Mouse (Mus musculus) neural tube, embryonic 14.5 days (tissue): ENCODE results near the gene Elmsan1. TPM values are rescaled to one million over a fixed set of nuclear protein-coding genes. Genes with fewer than 3 reads are reported as not detected.

ENCODE experiments used
- ATAC-seq: fragments of 200-750 bp; cut with Nextera tagmentation; 2 replicates; pipeline ENCODE4 v1.8.0; 2017; ENCODE audit warnings: low read depth, mild to moderate bottlenecking, moderate TSS enrichment, moderate library complexity
- H3K27ac ChIP-seq: fragments of 300-500 bp; sonication (generic); 2 replicates; pipeline ENCODE4 v1.5.1; 2014; ENCODE audit warnings: low read depth, mild to moderate bottlenecking, control low read depth, low read length, moderate library complexity, mixed read lengths
- H3K27me3 ChIP-seq: fragments of 300-500 bp; sonication (generic); 2 replicates; pipeline ENCODE4 v1.6.1; 2014; ENCODE audit warnings: low read length; ENCODE audit not compliant: control insufficient read depth, insufficient read depth
- H3K36me3 ChIP-seq: fragments of 300-500 bp; sonication (generic); 2 replicates; pipeline ENCODE4 v1.6.1; 2014; ENCODE audit warnings: low read length, mixed read lengths; ENCODE audit not compliant: control insufficient read depth, insufficient read depth
- H3K4me1 ChIP-seq: fragments of 300-500 bp; sonication (generic); 2 replicates; pipeline ENCODE4 v1.6.1; 2014; ENCODE audit warnings: low read length; ENCODE audit not compliant: control insufficient read depth, insufficient read depth
- H3K4me2 ChIP-seq: fragments of 300-500 bp; sonication (generic); 2 replicates; pipeline ENCODE4 v1.6.1; 2014; ENCODE audit warnings: mild to moderate bottlenecking, low read depth, low read length, control low read depth
- H3K4me3 ChIP-seq: fragments of 300-500 bp; sonication (generic); 2 replicates; pipeline ENCODE4 v1.5.1; 2014; ENCODE audit warnings: low read depth, low read length, control low read depth, mixed read lengths
- H3K9ac ChIP-seq: fragments of 300-500 bp; sonication (generic); replicated peaks from 2 replicates; pipeline ENCODE4 v1.6.1; 2014; ENCODE audit warnings: low read depth, mild to moderate bottlenecking, control low read depth, low read length, mixed read lengths
- H3K9me3 ChIP-seq: fragments of 300-500 bp; sonication (generic); 2 replicates; pipeline ENCODE4 v1.6.1; 2016; ENCODE audit warnings: low read length; ENCODE audit not compliant: control insufficient read depth
- WGBS: fragments of 180-500 bp; shearing (Covaris S2); extraction: QIAGEN DNeasy Blood & Tissue Kit; methylation state at CpG from one replicate; pipeline ENCODE4 v1.1.7; 2014; 5-methylcytosine and 5-hydroxymethylcytosine counted together
- polyA plus RNA-seq: library from polyadenylated mRNA; unstranded; fragments of >200 nt; fragmentation: Nextera tagmentation; extraction: Ambion mirVana; gene quantifications from 2 replicates; pipeline ENCODE4 v1.2.1, GENCODE M21; 2014

The Elmsan1 gene
- polyA plus RNA-seq, 1 experiment from 2014 or later, result 4.5 TPM

DNA sequence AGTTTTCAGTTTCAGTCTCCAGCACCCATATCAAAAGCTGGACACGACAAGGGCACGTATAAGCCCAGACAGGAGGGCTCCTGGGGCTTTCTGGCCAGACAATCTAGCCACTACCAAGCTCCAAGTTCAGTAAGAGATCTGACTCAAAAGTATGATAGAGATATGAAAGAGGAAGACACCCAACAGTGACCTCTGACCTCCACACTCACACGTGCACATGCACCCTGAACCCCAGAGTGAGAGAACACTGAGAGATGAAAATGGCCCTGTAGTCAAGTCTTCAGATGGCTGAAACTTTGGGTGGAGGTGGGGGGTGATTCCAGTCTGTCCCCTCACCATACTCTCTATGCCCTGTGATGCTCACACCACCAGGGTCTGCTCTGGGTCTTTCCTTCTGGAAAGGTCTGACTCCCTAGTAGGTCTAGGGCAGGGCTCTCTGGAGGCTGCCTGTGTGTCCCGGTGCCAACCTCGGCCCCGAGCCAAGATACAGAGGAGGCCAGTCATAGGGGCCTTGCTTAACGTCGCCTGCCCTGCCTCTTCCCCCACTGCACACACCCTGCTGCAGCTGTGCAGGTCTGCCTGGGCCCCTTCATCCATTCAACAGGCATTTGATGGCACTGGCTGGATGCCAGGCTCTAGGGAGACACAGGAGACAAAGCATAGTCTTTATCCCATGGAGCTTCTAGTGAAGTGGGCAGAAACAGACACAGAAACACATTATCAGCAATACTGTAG lies 37.8 kb downstream of the Elmsan1 start:
- Histone ChIP-seq H3K27ac (peak overlapping the region; percentile 48; the same call in 1 of the 2 replicates), H3K27me3 (no peaks in the 10 kb centered on the region), H3K9me3 (no peaks in the 10 kb centered on the region), H3K9ac (no peak overlapping the region), H3K4me2 (no peak overlapping the region), H3K36me3 (no peaks in the 10 kb centered on the region), H3K4me1 (peaks cover 48% of the 10 kb centered on the region), H3K4me3 (no peak overlapping the region)
- ATAC-seq, result peak; percentile 90
- WGBS, result 50% methylated on average over 8 of the region's 8 CpGs

DNA sequence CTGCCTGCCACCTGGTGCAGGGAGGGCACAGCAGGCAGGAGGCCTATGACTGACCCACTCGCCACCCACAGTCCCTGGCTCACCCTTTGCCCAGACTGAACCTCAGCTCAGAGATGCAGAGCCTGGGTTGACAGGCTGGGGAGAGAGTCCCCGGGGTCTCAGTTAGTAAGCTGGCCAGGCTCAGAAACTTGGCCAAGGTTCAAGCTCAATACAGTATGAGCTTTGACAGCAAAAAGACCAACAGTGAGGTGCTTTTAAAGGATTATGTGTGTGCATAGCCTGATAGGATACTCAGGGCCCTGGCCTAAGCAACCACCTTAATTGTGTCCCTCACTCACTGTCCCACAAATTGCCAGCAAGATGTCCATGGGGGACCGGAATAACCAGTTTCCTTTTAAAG lies 38.6 kb downstream of the Elmsan1 start:
- ATAC-seq, result no peak
- Histone ChIP-seq H3K27me3 (no peaks in the 10 kb centered on the region), H3K27ac (0 out of 2 replicates have a peak overlapping the region, but pooled peaks have one; percentile 18), H3K4me3 (no peak overlapping the region), H3K36me3 (no peaks in the 10 kb centered on the region), H3K9me3 (no peaks in the 10 kb centered on the region), H3K9ac (0 out of 2 replicates have a peak overlapping the region, but pooled peaks have one; percentile 29), H3K4me2 (no peak overlapping the region), H3K4me1 (peaks cover 50% of the 10 kb centered on the region)
- WGBS, result 60% methylated on average over 3 of the region's 3 CpGs

DNA sequence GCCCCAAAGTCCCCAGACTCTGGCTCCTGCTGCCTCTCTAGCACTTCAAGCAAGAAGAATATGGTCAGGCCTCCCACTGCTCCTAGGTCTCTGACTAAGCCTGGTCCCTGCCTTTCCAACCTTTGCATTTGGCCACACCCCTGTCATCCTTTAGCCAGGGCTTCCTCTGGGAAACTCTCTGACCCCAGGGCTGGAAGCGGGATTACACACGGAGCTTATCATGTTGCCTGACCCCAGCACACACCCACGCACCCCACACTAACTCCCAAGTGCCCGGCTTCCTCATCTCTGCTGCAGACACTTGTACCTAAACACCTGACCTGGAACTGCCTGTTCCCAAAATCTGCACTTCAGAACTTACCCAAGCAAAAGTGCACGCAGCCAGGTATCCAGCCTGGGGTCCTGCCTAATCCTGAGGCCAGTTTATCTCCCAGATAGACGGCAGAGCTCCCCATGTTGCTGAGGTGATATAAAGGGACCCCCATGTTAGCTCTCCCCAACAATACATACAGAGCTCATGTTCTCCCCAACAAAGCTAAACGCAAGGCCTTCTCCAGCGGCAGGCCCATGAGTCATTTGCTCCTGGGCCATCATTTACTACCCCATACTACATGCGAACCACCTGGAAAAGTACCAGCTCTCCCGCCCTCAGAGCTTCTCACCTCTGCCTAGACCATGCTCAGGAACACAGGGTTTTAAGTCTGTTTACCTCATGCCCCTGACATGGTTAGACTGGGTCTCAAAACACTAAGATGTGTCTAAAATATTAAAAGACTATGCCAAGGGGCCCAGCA lies 39.8 kb downstream of the Elmsan1 start:
- WGBS, result 83% methylated on average over 10 of the region's 10 CpGs
- Histone ChIP-seq H3K27ac (no peak overlapping the region), H3K4me1 (peaks cover 50% of the 10 kb centered on the region), H3K9ac (no peak overlapping the region), H3K9me3 (no peaks in the 10 kb centered on the region), H3K4me3 (no peak overlapping the region), H3K4me2 (no peak overlapping the region), H3K27me3 (no peaks in the 10 kb centered on the region), H3K36me3 (no peaks in the 10 kb centered on the region)
- no peak for ATAC-seq

DNA sequence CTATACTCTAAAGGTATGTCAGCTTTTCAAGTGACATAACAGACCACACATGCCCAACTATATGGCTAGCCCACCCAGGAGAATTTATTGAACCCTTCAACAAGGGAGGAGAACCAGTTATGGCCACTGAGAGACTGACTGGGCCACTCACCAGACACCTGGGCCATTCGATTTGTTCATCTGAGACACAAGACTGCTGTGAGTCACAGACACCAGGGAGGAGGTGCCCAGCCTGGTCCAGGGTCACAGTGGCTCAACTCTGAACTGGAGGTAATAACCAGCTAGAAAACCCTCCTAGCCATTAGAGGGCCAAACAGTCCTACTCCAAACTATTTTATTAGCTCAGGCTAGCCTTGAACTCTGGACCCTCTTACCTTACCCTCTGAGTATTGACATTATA lies 40.6 kb downstream of the Elmsan1 start:
- H3K9ac ChIP-seq, result no peak overlapping the region
- no peaks in the 10 kb centered on the region for H3K27me3 ChIP-seq
- no peak overlapping the region for H3K4me3 ChIP-seq
- 48% methylated on average over 1 of the region's 1 CpGs for WGBS
- no peak for ATAC-seq
- no peaks in the 10 kb centered on the region for H3K9me3 ChIP-seq
- H3K36me3 ChIP-seq, result peaks cover 3% of the 10 kb centered on the region; the same call in 1 of the 2 replicates
- peaks cover 50% of the 10 kb centered on the region for H3K4me1 ChIP-seq
- no peak overlapping the region for H3K27ac ChIP-seq
- no peak overlapping the region for H3K4me2 ChIP-seq

DNA sequence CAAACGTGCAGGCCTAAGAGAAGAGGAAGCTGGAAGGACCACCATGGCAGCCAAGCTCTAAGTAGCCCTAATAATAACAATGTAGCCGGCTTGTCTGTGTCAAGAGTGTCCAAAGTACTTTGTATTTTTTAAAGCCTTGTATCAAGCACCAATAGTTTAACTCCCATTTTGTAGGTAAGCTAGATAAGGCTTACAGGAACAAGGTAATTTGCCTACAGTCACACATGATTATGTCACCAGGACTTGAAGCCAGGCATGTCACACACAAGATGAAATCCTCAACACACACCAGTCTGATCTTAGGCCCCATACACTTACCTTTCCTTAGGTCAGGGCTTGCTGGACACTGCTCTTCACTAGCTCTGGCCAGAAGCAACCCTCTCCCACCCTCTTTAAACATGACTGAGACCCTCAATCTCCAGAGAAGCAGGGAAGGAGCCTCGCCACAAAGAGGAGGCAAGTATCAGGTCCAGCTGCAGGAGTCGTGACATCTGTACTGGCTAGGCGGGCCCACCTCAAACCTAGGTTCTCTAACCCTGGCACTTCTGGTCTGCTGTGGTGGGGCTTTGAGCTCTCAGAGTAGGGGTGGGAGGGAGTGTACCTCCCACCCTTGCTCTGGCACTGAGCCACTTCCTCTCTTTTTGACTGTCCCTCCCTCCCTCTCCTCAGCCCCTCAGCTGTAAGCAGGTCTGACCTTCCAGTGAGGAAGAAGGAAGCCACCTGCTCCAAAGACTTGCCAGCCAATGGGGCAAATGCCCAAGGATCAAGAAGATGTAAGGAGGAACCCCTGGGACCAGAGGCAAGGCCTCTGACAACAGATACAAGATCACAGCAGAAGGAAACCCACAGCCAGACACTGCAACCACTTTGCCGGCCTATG lies 41.6 kb downstream of the Elmsan1 start:
- Histone ChIP-seq H3K9me3 (no peaks in the 10 kb centered on the region), H3K27ac (peak overlapping the region; percentile 93; the same call in 1 of the 2 replicates), H3K4me1 (peaks cover 49% of the 10 kb centered on the region), H3K9ac (peak overlapping the region; percentile 60; the same call in 1 of the 2 replicates), H3K27me3 (no peaks in the 10 kb centered on the region), H3K4me3 (no peak overlapping the region), H3K4me2 (no peak overlapping the region; the same call in 1 of the 2 replicates), H3K36me3 (peaks cover 8% of the 10 kb centered on the region; the same call in 1 of the 2 replicates)
- no peak for ATAC-seq
- WGBS, result 40% methylated on average over 6 of the region's 6 CpGs

DNA sequence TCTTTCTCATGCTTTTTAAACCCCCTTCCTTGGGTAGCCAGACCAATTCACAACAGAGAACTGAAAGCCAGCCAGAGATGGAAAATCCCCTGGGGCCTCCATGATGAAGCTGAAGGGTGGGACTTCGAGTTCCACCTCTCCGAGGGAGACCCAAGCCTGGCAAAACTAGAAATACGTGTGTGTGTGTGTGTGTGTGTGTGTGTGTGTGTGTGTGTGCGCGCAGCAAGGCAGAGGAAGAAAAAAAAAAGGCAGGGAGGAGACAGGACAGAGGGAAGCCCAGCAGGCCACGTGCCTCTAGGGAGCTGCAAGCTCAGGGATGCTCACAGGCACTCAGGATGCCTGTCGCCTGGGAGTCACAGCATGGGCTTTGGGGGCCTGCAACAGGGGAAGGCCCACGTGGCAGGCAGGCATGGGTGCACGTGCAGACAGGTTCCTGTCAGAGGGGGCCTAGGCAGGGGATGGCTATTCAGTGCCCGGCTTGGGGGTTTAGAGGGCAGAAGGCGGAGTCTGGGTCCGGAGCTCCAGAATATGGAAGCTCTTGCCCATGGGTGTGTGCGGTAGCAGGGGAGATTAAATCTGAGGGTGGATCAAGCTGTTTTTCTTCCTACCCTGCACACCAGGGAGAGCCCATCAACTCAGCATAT lies 42.4 kb downstream of the Elmsan1 start:
- Histone ChIP-seq H3K27me3 (no peaks in the 10 kb centered on the region), H3K9ac (peak overlapping the region; percentile 60), H3K9me3 (no peaks in the 10 kb centered on the region), H3K4me2 (peak overlapping the region; percentile 67), H3K4me1 (peaks cover 40% of the 10 kb centered on the region), H3K36me3 (peaks cover 8% of the 10 kb centered on the region; the same call in 1 of the 2 replicates), H3K27ac (peak overlapping the region; percentile 93), H3K4me3 (peak overlapping the region; percentile 35; the same call in 1 of the 2 replicates)
- ATAC-seq, result peak; percentile 26
- WGBS, result 7% methylated on average over 13 of the region's 13 CpGs

DNA sequence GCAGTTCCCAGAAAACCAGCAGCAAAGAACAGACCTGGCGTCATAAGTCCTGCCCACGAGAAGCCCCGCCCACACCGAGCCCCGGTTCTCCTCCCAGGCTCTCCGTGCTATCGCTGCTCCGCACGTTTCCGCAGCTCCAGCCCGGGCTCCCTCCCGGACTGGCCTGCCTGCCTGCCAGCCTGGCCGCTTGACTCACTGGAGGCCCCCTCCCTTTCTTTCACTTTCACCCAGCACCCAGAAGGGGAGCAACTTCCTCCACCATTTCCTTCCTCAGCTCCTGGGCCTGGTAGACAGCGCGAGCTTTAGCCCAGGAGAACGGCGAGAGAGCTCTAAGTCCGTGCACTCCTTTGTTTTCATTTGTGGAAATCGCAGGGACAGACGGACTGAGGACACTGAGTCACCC lies 43.0 kb downstream of the Elmsan1 start:
- 3% methylated on average over 20 of the region's 20 CpGs for WGBS

DNA sequence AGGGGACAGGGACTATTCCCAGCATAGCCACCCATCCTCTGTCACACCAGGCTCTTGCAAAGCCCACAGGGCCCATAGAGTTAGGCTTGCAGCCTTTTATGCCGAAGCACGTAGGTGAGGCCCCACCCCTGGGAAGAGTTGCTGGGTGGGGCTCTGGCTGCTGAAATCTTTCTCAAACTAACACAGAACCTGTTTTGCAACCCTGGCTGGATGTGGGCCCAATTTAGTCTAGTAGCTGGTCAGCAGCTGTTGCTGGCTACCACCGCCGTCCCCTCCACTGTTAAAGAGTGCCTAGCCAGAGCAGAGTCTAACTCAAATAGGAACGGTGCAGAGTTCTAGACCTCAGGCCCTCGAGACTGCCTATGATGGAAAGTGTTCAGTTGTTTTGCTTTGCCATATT lies 43.8 kb downstream of the Elmsan1 start:
- Histone ChIP-seq H3K27me3 (no peaks in the 10 kb centered on the region), H3K4me2 (no peak overlapping the region), H3K27ac (peak overlapping the region; percentile 93; the same call in 1 of the 2 replicates), H3K9me3 (no peaks in the 10 kb centered on the region), H3K9ac (no peak overlapping the region), H3K36me3 (peaks cover 8% of the 10 kb centered on the region; the same call in 1 of the 2 replicates), H3K4me3 (no peak overlapping the region), H3K4me1 (peaks cover 26% of the 10 kb centered on the region)
- 89% methylated on average over 6 of the region's 6 CpGs for WGBS
- no peak for ATAC-seq

More for the DNA sequence above, 43.0 kb downstream of the Elmsan1 start:
- peak overlapping the region; percentile 60 for H3K9ac ChIP-seq
- peak overlapping the region; percentile 93 for H3K27ac ChIP-seq
- peak overlapping the region; percentile 35 for H3K4me3 ChIP-seq
- H3K9me3 ChIP-seq, result no peaks in the 10 kb centered on the region
- peak overlapping the region; percentile 67 for H3K4me2 ChIP-seq
- H3K36me3 ChIP-seq, result peaks cover 8% of the 10 kb centered on the region; the same call in 1 of the 2 replicates
- peak; percentile 81 for ATAC-seq
- H3K4me1 ChIP-seq, result peaks cover 34% of the 10 kb centered on the region
- no peaks in the 10 kb centered on the region for H3K27me3 ChIP-seq
